Mouse (Mus musculus): ENCODE measurements around the gene Gm20695.

Gm20695 gene

DNA sequence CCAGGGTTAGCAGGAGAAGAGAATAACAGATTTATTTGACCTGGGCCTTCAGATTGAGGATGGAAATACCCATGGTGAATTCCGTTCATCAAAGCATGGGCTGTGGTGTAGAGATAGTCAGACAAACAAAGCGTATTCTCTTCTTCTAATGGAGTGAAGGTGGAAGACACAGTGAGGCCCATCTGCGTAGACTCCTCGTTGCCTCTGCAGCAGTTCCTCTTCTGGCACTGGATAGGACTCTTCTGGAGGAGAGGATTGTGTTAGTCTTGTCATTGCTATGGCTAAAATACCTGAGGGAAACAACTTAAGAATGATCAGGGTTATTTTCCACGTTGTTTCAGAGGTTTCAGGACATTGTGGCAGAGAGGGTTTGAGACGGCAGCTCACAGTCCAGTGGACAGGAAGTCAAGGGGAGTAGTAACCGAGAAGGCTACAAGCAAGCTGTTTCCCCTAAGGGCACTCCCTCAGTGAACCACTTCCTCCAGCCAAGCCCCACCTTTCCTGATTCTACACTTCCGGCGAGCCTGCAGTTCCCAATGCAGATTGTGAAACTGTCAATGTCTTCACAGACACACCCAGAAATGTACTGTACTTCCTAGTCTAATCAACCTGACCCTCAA is 10.8 kb downstream of the Gm20695 start:
- no peak for DNase-seq (ENCODE audit: low spot score)

GRCm38 (mm10) chr16:3896046-3896445 is 11.6 kb downstream of the Gm20695 start:
- DNase-seq (ENCODE audit: low spot score) = no peak

GRCm38 (mm10) chr16:3896553-3896952 is 12.1 kb downstream of the Gm20695 start:
- DNase-seq (ENCODE audit: low spot score) = no peak

GRCm38 (mm10) chr16:3907471-3907870 is 23.0 kb downstream of the Gm20695 start:
- DNase-seq (ENCODE audit: low spot score) = no peak

GRCm38 (mm10) chr16:3908537-3909111 is 24.2 kb downstream of the Gm20695 start, which contains the start of the genes 1700037C18Rik and Cluap1:
1700037C18Rik (minus strand) TSS chr16:3908689.
Cluap1 (plus strand) TSS chr16:3908801.
- DNase-seq (ENCODE audit: low spot score) = peak; percentile 95

- no peak for DNase-seq (ENCODE audit: low spot score)
These were observed 24.7 kb downstream of the Gm20695 start for GRCm38 (mm10) chr16:3909118-3909517.

- DNase-seq (ENCODE audit: low spot score) = no peak
These were observed 36.3 kb downstream of the Gm20695 start for GRCm38 (mm10) chr16:3920756-3921155.

DNA sequence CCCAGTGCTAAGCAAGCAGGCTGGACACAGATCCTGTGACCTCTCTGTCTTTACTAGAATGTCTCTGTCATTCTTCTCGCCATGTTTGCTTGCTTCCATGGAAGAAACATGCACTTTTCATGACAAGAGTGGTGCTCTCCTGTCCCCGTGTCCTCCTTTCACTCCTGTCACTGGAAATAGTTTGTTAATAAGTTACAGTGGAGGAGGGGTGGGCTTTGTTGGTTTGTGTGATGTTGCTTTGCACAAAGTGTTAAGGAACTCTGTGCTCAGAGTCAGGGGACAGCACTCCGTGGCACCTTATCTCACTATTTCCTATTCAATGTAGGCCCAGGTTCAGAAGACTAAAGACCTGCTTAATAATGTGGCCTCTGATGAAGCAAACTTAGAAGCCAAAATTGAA is 39.1 kb downstream of the Gm20695 start:
- DNase-seq (ENCODE audit: low spot score) = no peak

GRCm38 (mm10) chr16:3923966-3924365 is 39.5 kb downstream of the Gm20695 start:
- DNase-seq (ENCODE audit: low spot score) = peak; percentile 9

DNA sequence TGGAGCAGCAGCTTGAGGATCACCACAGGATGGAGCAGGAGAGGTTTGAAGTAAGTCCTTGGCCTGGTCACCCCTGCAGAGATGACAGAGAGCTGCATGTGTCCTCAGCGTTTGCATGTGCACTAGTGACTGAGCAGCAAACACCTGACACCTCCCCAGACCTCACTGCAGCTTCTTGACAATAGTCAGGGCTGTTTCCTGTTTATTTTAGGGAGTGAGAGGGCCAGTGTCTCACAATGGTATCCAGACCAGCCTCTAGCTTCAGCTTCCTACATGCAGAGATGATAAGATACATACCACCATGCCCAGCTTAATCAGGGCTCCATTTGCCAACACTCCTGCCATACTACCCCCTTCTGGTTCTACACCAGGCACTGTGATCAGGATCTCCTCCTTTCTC is 44.1 kb downstream of the Gm20695 start:
- no peak for DNase-seq (ENCODE audit: low spot score)

DNA sequence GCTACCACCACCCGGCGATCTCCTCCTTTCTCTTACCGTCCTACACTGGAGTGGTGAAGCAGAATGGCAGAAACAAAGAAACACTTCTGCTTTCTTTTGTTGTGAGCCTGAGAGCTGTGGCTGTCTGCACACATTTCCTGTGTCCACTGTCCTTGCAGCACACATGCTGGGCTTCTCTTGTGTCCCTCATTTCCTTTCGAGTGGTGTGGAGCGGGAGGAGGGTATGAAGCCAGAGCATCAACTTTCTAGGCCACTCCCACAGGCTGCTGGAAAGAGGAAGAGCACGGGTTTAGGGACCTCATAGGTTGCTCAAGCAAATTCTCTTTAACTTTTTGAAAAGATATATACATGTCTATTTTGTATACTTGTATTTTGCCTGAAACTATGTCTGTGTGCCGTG is 44.7 kb downstream of the Gm20695 start:
- no peak for DNase-seq (ENCODE audit: low spot score)

DNA sequence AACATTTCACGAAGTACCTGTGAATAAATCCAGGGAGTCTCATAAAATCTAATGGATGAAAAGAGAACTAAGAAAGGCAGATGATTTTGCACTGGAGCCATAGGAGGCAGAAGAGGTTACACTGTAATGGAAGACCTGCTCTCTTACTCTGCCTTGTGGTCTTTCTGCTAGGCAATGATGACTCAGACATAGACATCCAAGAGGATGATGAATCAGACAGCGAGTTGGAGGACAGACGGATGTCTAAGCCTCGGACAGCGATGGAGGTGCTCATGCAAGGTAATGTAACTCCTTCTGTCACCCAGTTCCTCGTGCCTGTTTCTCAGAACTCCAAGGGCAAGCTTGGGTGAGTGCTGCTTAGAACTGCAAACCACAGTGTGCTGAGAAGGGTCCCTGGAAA is 49.1 kb downstream of the Gm20695 start:
- no peak for DNase-seq (ENCODE audit: low spot score)

- DNase-seq (ENCODE audit: low spot score) = no peak
These were observed 49.6 kb downstream of the Gm20695 start for GRCm38 (mm10) chr16:3934091-3934490.

GRCm38 (mm10) chr16:3934701-3935100 is 50.3 kb downstream of the Gm20695 start:
- no peak for DNase-seq (ENCODE audit: low spot score)

DNA sequence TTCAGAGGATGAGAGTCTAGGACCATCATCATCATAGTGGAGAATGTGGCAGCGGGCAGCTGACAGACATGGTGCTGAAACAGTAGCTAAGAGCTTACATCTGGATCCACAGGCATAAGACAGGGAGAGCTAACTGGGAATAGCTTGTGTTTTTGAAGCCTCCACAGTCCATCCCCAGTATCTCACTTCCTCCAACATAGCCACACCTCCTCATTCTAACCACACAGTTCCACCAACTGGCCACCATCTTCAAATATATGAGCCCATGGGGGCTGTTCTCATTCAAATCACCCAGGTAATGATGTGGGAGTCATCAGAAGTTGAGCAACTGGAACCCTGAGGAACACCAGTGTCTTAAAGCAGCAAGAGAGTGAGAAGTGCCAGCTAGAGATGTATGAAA is 66.7 kb downstream of the Gm20695 start:
- DNase-seq (ENCODE audit: low spot score) = no peak

GRCm38 (mm10) chr16:3956369-3956768 is 71.9 kb downstream of the Gm20695 start:
- no peak for DNase-seq (ENCODE audit: low spot score)

DNA sequence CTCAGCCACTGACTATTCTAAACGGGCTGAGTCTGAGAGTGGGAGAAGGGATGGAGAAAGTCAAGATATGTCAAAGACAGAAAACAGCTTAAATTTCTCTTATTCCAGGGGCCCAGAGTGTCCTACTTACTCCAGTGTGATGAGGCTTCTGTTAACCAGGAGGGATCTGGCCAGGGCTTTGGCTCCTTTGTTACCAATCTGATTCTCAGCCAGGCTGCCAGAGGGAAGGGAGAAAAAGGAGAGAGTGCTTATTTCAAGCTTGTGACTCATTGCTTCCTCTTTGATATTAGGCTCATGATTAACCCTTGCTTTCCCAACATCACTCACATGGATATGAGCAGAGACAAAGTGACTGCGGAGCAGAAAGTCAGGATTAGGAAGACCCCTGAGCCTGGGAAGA is 74.8 kb downstream of the Gm20695 start:
- no peak for DNase-seq (ENCODE audit: low spot score)

GRCm38 (mm10) chr16:3964990-3965389 is 80.5 kb downstream of the Gm20695 start:
- no peak for DNase-seq (ENCODE audit: low spot score)

- DNase-seq (ENCODE audit: low spot score) = no peak
These were observed 81.1 kb downstream of the Gm20695 start for GRCm38 (mm10) chr16:3965534-3965933.

All from embryo, embryonic 10.5 days (tissue).